Mouse (Mus musculus) cortical plate, adult 2 months (tissue): ENCODE data around the gene Gm9821.

Source experiments
- CTCF ChIP-seq: fragments of 200-500 bp; IDR thresholded peaks from 2 replicates; pipeline ENCODE4 v1.5.1; 2011; ENCODE audit warnings: mild to moderate bottlenecking, control low read depth, low read length; ENCODE audit not compliant: insufficient read depth; ENCODE audit errors: extremely low read depth
- POLR2A ChIP-seq: fragments of 200-500 bp; IDR thresholded peaks from 2 replicates; pipeline ENCODE4 v1.6.1; 2011; ENCODE audit warnings: mild to moderate bottlenecking, low read length, control low read depth; ENCODE audit not compliant: insufficient read depth; ENCODE audit errors: extremely low read depth

DNA sequence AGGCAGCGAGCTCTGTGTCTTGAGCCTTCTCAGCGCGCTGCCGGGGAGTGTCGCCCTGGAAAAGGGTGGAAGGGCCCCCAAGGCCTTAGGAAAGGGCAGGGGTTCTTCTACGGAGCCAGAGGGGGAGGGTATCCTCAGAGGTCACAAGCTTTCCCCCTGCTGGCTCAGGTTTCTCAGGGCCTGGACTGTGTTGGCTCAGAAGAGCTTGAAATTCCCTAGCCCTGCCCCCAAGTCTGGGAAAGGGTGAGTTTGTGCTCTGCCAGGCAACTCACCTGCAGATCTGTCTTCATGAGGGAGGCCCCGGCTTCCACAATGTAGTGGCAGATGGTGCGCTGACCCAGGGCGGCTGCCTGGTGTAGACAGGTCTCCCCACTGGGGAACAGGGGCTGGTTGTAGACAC is 12.0 kb upstream of the Gm9821 start:
- TF ChIP-seq POLR2A (no peak), CTCF (no peak)
